Mouse (Mus musculus): ENCODE results near the gene Prh1.
"Not testable (repeated sequence)": the region's sequence is repeated elsewhere in the genome, so short reads cannot be mapped to it uniquely, and the experiment has no call there.

Gene Prh1

DNA sequence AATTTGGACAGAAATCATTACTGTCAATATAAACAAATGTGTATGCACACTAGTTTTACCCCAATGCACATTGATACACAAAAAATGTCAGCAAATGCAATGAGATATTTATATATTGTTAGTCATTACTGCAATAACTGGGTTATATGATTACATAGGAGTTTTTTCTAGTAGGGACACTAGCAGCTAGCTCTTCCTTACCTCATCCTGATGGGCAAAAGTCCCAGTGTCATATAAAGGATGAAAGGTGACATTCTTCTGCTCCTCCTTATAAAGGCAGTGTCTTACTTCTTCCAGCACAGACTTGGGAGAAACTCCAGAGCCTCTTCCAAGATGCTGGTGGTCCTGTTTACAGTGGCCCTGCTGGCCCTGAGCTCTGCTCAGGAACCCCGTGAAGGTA, at the start of gene Prh1:
TSS of gene Prh1 (plus strand) at position 301 of the 400 bp plus-strand sequence.
- in situ Hi-C loops (cut with MboI, MseI), result not testable (repeated sequence)

- in situ Hi-C loops (cut with MboI, MseI), result not testable (repeated sequence)
Measured at GRCm38 (mm10) chr6:132595613-132596012, 26.0 kb downstream of the Prh1 start, which contains the start of gene Prp2. Prp2 (plus strand) TSS chr6:132595913.

All from T-helper 17 cell (primary cell).